Mouse (Mus musculus): ENCODE measurements around the gene Ppp1r1b. TPM values are rescaled to one million over a fixed set of nuclear protein-coding genes. Genes with fewer than 3 reads are reported as not detected.
A peak's percentile ranks its signal among the peaks of the same experiment; 100 is the strongest.

The Ppp1r1b gene
- polyA plus RNA-seq, 2 experiments = 0.04 to 0.17 TPM

DNA sequence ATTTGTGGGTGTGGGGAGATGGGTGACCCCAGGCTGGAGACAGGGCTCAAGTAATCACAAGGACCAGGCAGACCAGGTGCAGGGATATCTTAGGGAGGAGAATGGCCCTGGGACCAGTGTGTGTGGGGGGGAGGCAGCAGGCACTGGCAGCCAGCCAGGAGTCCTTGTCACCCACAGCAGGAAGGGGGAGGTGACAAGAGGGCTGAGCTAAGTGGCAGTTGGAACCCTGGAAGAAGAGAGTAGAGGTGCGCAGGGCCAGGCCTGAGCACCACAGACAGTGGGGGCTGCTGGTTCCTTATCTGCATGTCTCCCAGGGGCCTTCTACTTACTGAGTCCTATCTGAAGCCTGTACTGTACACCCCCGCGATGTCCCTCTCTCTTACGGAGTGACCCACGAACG, 45.1 kb downstream of the Ppp1r1b start:
- DNase-seq (ENCODE audit: low read depth in 3 of 3, low spot score in 3 of 3) (peak; percentile 41 to 56 (median 44)), ATAC-seq (ENCODE audit: insufficient read depth) (peak; percentile 74)
- Histone ChIP-seq H3K36me3 (replicated peaks; ENCODE audit: control insufficient read depth, insufficient read depth, low read depth) (no peaks in the 10 kb centered on the region), H3K9me3 (ENCODE audit: control insufficient read depth, low read length) (no peaks in the 10 kb centered on the region), H3K4me1 (replicated peaks; ENCODE audit: control insufficient read depth in 2 of 2, insufficient read depth in 2 of 2, low read length in 1 of 2) (peaks cover 31 to 35% of the 10 kb centered on the region in 2 experiments), H3K27me3 (ENCODE audit: control insufficient read depth, insufficient read depth, low read length) (no peaks in the 10 kb centered on the region; the same call in 1 of the 2 replicates), H3K4me3 (ENCODE audit: insufficient read depth in 1 of 2, low read depth in 2 of 2, low read length in 2 of 2) (no peak overlapping the region), H3K27ac (peak overlapping the region; percentile 70), H3K4me2 (ENCODE audit: low read depth) (peak overlapping the region; percentile 46), H3K9ac (replicated peaks) (peak overlapping the region; percentile 28)
- TF ChIP-seq CTCF (IDR thresholded peaks at IDR 0.05; ENCODE audit: low read depth) = no peak
- TF ChIP-seq EP300 (IDR thresholded peaks at IDR 0.05; ENCODE audit: low read depth) = peak; percentile 32; the same call in 1 of the 2 replicates
- 13% methylated on average over 6 of the region's 6 CpGs for WGBS (ENCODE audit: insufficient replicate concordance)

DNA sequence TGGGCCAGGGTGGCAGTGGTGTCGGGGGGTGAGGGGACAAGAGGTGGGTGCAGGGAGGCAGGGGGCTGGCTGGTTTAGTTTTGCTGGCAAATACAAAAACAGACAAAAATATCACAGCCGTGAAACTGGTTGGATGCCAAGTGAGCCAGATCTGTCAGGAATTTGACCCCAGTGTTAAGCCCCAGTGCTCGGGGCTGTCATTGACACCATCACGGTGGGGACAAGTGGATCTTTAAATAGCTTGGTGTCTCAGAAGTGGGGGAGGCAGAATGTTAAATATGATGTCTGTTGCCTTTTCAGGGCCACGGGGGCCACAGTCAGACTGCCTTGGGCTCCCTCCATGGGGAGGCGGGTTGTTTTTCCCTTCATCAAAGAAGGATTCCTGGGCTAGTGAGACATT, 46.1 kb downstream of the Ppp1r1b start:
- Histone ChIP-seq H3K27ac (peak overlapping the region; percentile 70), H3K4me2 (ENCODE audit: low read depth) (no peak overlapping the region), H3K36me3 (replicated peaks; ENCODE audit: control insufficient read depth, insufficient read depth, low read depth) (no peaks in the 10 kb centered on the region), H3K27me3 (ENCODE audit: control insufficient read depth, insufficient read depth, low read length) (no peaks in the 10 kb centered on the region), H3K4me1 (replicated peaks; ENCODE audit: control insufficient read depth in 2 of 2, insufficient read depth in 2 of 2, low read length in 1 of 2) (peaks cover 31 to 35% of the 10 kb centered on the region in 2 experiments), H3K9ac (replicated peaks) (no peak overlapping the region), H3K9me3 (ENCODE audit: control insufficient read depth, low read length) (no peaks in the 10 kb centered on the region), H3K4me3 (ENCODE audit: insufficient read depth in 1 of 2, low read depth in 2 of 2, low read length in 2 of 2) (no peak overlapping the region)
- ATAC-seq (ENCODE audit: insufficient read depth) (no peak), DNase-seq (ENCODE audit: low read depth in 3 of 3, low spot score in 3 of 3) (no peak)
- no peak for TF ChIP-seq CTCF (IDR thresholded peaks at IDR 0.05; ENCODE audit: low read depth)
- no peak for TF ChIP-seq EP300 (IDR thresholded peaks at IDR 0.05; ENCODE audit: low read depth)
- 57% methylated on average over 6 of the region's 6 CpGs for WGBS (ENCODE audit: insufficient replicate concordance)

DNA sequence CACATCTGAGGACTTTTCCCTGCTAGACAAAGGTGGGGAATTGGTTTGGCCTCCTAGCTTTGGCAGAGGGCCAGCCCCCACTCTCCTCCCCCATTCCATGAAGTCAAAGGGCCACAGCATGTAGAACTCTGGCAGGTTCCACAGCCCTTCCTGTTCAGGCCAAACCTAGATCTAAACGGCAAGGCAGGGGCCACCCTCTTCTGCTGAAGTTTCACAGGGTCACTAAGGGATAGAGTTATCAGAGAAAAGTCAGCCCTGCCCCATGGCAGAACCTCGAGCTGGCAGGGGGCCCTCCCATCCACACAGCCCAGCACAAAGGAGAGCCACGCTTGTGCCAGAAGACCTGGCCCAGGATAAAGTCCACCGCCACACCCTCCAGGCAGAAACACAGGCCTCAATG, 46.8 kb downstream of the Ppp1r1b start:
- H3K36me3 ChIP-seq (replicated peaks; ENCODE audit: control insufficient read depth, insufficient read depth, low read depth) = no peaks in the 10 kb centered on the region
- H3K4me2 ChIP-seq (ENCODE audit: low read depth) = 0 out of 2 replicates have a peak overlapping the region, but pooled peaks have one; percentile 18
- 11% methylated on average over 4 of the region's 4 CpGs for WGBS (ENCODE audit: insufficient replicate concordance)
- TF ChIP-seq CTCF (IDR thresholded peaks at IDR 0.05; ENCODE audit: low read depth) (no peak), EP300 (IDR thresholded peaks at IDR 0.05; ENCODE audit: low read depth) (no peak)
- H3K4me3 ChIP-seq (ENCODE audit: insufficient read depth in 1 of 2, low read depth in 2 of 2, low read length in 2 of 2) = no peak overlapping the region
- peaks cover 34 to 35% of the 10 kb centered on the region in 2 experiments for H3K4me1 ChIP-seq (replicated peaks; ENCODE audit: control insufficient read depth in 2 of 2, insufficient read depth in 2 of 2, low read length in 1 of 2)
- DNase-seq (ENCODE audit: low read depth in 3 of 3, low spot score in 3 of 3) (peak in 2 of 3 experiments; percentile 14 to 18), ATAC-seq (ENCODE audit: insufficient read depth) (peak; percentile 38)
- no peaks in the 10 kb centered on the region for H3K27me3 ChIP-seq (ENCODE audit: control insufficient read depth, insufficient read depth, low read length)
- H3K9me3 ChIP-seq (ENCODE audit: control insufficient read depth, low read length) = no peaks in the 10 kb centered on the region
- peak overlapping the region; percentile 65 for H3K27ac ChIP-seq
- peak overlapping the region; percentile 2 for H3K9ac ChIP-seq (replicated peaks)

DNA sequence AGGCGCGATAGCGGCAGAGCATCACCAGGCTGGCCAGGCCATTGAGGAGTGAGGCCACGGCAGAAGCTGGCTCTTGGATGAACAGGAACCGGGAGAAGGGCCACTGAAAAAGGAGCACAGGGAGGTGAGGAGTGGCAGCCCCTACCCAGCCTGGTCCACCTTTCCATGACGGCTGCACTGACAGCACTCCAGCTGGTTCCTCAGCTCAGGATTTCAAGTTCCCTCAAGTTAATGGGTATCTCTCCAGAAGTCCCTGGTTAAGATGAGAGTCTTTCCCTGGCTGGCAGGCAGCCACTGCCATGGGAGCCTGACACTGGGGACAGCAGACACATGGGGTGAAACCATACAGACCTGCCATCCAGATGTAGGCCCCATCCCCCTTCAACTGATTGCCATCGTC, 49.7 kb downstream of the Ppp1r1b start:
- WGBS (ENCODE audit: insufficient replicate concordance) = 76% methylated on average over 7 of the region's 7 CpGs
- TF ChIP-seq EP300 (IDR thresholded peaks at IDR 0.05; ENCODE audit: low read depth) = no peak
- TF ChIP-seq CTCF (IDR thresholded peaks at IDR 0.05; ENCODE audit: low read depth) = no peak
- no peak for ATAC-seq (ENCODE audit: insufficient read depth)

DNA sequence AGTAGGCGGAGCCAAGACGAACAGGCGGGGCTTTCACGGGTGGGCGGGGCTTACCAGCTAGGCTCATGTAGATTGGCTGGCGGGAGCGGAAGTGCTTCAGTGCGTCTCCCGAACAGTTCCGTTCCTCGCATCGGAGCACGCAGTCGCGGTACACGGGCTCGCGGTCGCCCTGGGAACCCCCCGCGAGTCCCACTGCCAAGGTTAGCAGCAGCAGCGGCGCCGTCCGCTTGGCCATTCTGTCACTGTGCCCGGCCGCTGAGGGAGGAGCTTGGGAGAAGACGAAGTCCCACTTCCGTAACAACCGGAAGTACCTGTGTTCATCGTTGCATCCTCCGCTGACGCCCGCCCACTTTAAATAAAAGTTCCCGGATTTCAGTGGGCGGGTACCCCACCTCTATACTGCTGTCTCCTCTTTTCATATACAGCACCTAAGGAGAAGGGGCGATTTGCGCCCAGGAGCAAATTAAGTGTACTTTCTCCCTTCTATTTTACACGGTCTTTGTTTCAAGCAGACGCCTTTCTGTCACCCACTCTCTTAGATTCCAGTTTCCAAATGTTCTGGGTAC, 52.0 kb downstream of the Ppp1r1b start, which contains the start of gene Pgap3:
Pgap3 (minus strand) TSS at position 330 of the 566 bp plus-strand sequence.
- peak; percentile 86 for ATAC-seq (ENCODE audit: insufficient read depth)
- H3K27ac ChIP-seq = peak within 1 kb of the TSS; percentile 72
- WGBS (ENCODE audit: insufficient replicate concordance) = under 1% methylated on average over 39 of the region's 40 CpGs

More for the DNA sequence above, 49.7 kb downstream of the Ppp1r1b start:
- Histone ChIP-seq H3K36me3 (replicated peaks; ENCODE audit: control insufficient read depth, insufficient read depth, low read depth) (no peaks in the 10 kb centered on the region), H3K27me3 (ENCODE audit: control insufficient read depth, insufficient read depth, low read length) (no peaks in the 10 kb centered on the region), H3K9ac (replicated peaks) (no peak overlapping the region), H3K4me3 (ENCODE audit: insufficient read depth in 1 of 2, low read depth in 2 of 2, low read length in 2 of 2) (no peak overlapping the region), H3K4me1 (replicated peaks; ENCODE audit: control insufficient read depth in 2 of 2, insufficient read depth in 2 of 2, low read length in 1 of 2) (peaks cover 31 to 37% of the 10 kb centered on the region in 2 experiments), H3K4me2 (ENCODE audit: low read depth) (no peak overlapping the region), H3K27ac (no peak overlapping the region), H3K9me3 (ENCODE audit: control insufficient read depth, low read length) (no peaks in the 10 kb centered on the region)
- no peak for DNase-seq (ENCODE audit: low read depth in 3 of 3, low spot score in 3 of 3)

More for the DNA sequence above, 52.0 kb downstream of the Ppp1r1b start, which contains the start of gene Pgap3:
- peak within 1 kb of the TSS; percentile 70 for H3K4me2 ChIP-seq (ENCODE audit: low read depth)
- peak within 1 kb of the TSS; percentile 74 to 91 for H3K4me3 ChIP-seq (ENCODE audit: insufficient read depth in 1 of 2, low read depth in 2 of 2, low read length in 2 of 2)
- H3K4me1 ChIP-seq (replicated peaks; ENCODE audit: control insufficient read depth in 2 of 2, insufficient read depth in 2 of 2, low read length in 1 of 2) = peaks cover 8 to 15% of the 10 kb centered on the region in 2 experiments
- H3K9me3 ChIP-seq (ENCODE audit: control insufficient read depth, low read length) = no peaks in the 10 kb centered on the region
- DNase-seq (ENCODE audit: low read depth in 3 of 3, low spot score in 3 of 3) = peak; percentile 71 to 72 (median 72)
- H3K36me3 ChIP-seq (replicated peaks; ENCODE audit: control insufficient read depth, insufficient read depth, low read depth) = no peaks in the 10 kb centered on the region
- TF ChIP-seq EP300 (IDR thresholded peaks at IDR 0.05; ENCODE audit: low read depth) = no peak
- TF ChIP-seq CTCF (IDR thresholded peaks at IDR 0.05; ENCODE audit: low read depth) = no peak
- H3K27me3 ChIP-seq (ENCODE audit: control insufficient read depth, insufficient read depth, low read length) = no peaks in the 10 kb centered on the region
- peak within 1 kb of the TSS; percentile 67 for H3K9ac ChIP-seq (replicated peaks)
